In genomic region chr4:63846881-63847597, GRCm38 (mm10) we compare ENCODE assay signal across 16 mouse cellular contexts. TPM values are rescaled to one million over a fixed set of nuclear protein-coding genes. Genes with fewer than 3 reads are reported as not detected.
A peak's percentile ranks its signal among the peaks of the same experiment; 100 is the strongest.
DNase-seq lines count a peak whose midpoint lies in the region; ATAC-seq lines count a peak whose summit lies in the region.
"Had no signal": no experiment of that assay in that cellular context is flagged by ENCODE, and none has a peak within 500 bp of the region (broad histone marks: within the 10 kb centered on the region; RNA-seq: fewer than 3 reads in every experiment).

No protein-coding gene starts in this region.

- no peaks in the 10 kb centered on the region for H3K9me3 ChIP-seq in hindbrain, embryonic 16.5 days (ENCODE audit: control insufficient read depth, low read length)
- no peaks in the 10 kb centered on the region for H3K9me3 ChIP-seq in forebrain, embryonic 11.5 days (ENCODE audit: control insufficient read depth, low read length)
- H3K9me3 ChIP-seq in intestine, embryonic 15.5 days, result no peaks in the 10 kb centered on the region
- H3K9me3 ChIP-seq: heart, embryonic 12.5 days had no signal

- no peak overlapping the region for H3K4me3 ChIP-seq in hindbrain, embryonic 16.5 days (ENCODE audit: low read length)
- no peak overlapping the region for H3K4me3 ChIP-seq in forebrain, embryonic 11.5 days (ENCODE audit: low read depth, low read length)
- H3K4me3 ChIP-seq in intestine, embryonic 15.5 days (replicated peaks), result no peak overlapping the region
- H3K4me3 ChIP-seq: heart, embryonic 12.5 days had no signal

- no peak overlapping the region for H3K4me2 ChIP-seq in hindbrain, embryonic 16.5 days (ENCODE audit: low read length)
- no peak overlapping the region for H3K4me2 ChIP-seq in forebrain, embryonic 11.5 days (ENCODE audit: low read depth, low read length, severe bottlenecking)
- H3K4me2 ChIP-seq in intestine, embryonic 15.5 days (replicated peaks), result no peak overlapping the region
- H3K4me2 ChIP-seq: heart, embryonic 12.5 days had no signal

- 70% methylated on average over 3 of the region's 3 CpGs for WGBS in hindbrain, embryonic 16.5 days
- WGBS in forebrain, embryonic 11.5 days, result 82% methylated on average over 3 of the region's 3 CpGs
- 76% methylated on average over 3 of the region's 3 CpGs for WGBS in intestine, embryonic 15.5 days

- no peaks in the 10 kb centered on the region for H3K4me1 ChIP-seq in hindbrain, embryonic 16.5 days (ENCODE audit: control insufficient read depth, insufficient read depth, low read depth, low read length)
- no peaks in the 10 kb centered on the region for H3K4me1 ChIP-seq in forebrain, embryonic 11.5 days (replicated peaks; ENCODE audit: control insufficient read depth, insufficient read depth, low read length)
- H3K4me1 ChIP-seq in intestine, embryonic 15.5 days (replicated peaks), result no peaks in the 10 kb centered on the region; the same call in 1 of the 2 replicates
- H3K4me1 ChIP-seq: heart, embryonic 12.5 days had no signal

- H3K27ac ChIP-seq in hindbrain, embryonic 16.5 days (ENCODE audit: low read depth, low read length), result no peak overlapping the region
- no peak overlapping the region for H3K27ac ChIP-seq in forebrain, embryonic 11.5 days (ENCODE audit: low read depth, low read length)
- no peak overlapping the region for H3K27ac ChIP-seq in intestine, embryonic 15.5 days

- peak; percentile 58 for DNase-seq in CD4-positive helper T cell, adult 2 months (ENCODE audit: low read depth, low spot score)
- peak; percentile 22 for DNase-seq in cerebellum, adult 11 months
- peak; percentile 36 to 57 for DNase-seq in cerebellum, postnatal 25 days
- no peak for DNase-seq in forebrain, embryonic 11.5 days (ENCODE audit: low spot score)
- no peak for DNase-seq in lung, postnatal 25 days (ENCODE audit: low spot score)
- DNase-seq: gastrocnemius, postnatal 10 days; heart, postnatal 4 days; kidney, postnatal 10 days; thymus, postnatal 36 days had no signal

- no peak overlapping the region for H3K9ac ChIP-seq in hindbrain, embryonic 16.5 days (ENCODE audit: low read depth, low read length)
- H3K9ac ChIP-seq in forebrain, embryonic 11.5 days (ENCODE audit: low read length), result no peak overlapping the region
- H3K9ac ChIP-seq in intestine, embryonic 15.5 days, result no peak overlapping the region
- H3K9ac ChIP-seq: heart, embryonic 12.5 days had no signal

- no peaks in the 10 kb centered on the region for H3K27me3 ChIP-seq in hindbrain, embryonic 16.5 days (replicated peaks; ENCODE audit: control insufficient read depth, insufficient read depth, low read length)
- no peaks in the 10 kb centered on the region for H3K27me3 ChIP-seq in forebrain, embryonic 11.5 days (ENCODE audit: control insufficient read depth, insufficient read depth, low read length)
- H3K27me3 ChIP-seq in intestine, embryonic 15.5 days (replicated peaks), result no peaks in the 10 kb centered on the region

- H3K36me3 ChIP-seq in hindbrain, embryonic 16.5 days (ENCODE audit: control insufficient read depth, insufficient read depth, low read length), result no peaks in the 10 kb centered on the region
- no peaks in the 10 kb centered on the region for H3K36me3 ChIP-seq in forebrain, embryonic 11.5 days (ENCODE audit: control insufficient read depth, insufficient read depth, low read length)
- H3K36me3 ChIP-seq in intestine, embryonic 15.5 days, result no peaks in the 10 kb centered on the region
- H3K36me3 ChIP-seq: heart, embryonic 12.5 days had no signal

- peak; percentile 97 for ATAC-seq in megakaryocyte progenitor cell, adult 5-6 weeks (replicated peaks; ENCODE audit: poor library complexity)
- no peak for ATAC-seq in hindbrain, embryonic 16.5 days
- ATAC-seq in forebrain, embryonic 11.5 days (replicated peaks; ENCODE audit: low FRiP score), result no peak
- ATAC-seq in intestine, embryonic 15.5 days, result no peak
- ATAC-seq: forebrain, embryonic 14.5 days had no signal

RNA-seq across cellular contexts. Expression of gene Tnfsf8, which starts 14.1 kb away (rescaled TPM):
- total RNA-seq in megakaryocyte progenitor cell, adult 5-6 weeks (2015), result 0.81 and 1.3 TPM in 2 replicates
- total RNA-seq in megakaryocyte progenitor cell, adult 5-6 weeks (2017), result 0.58 and 1.2 TPM in 2 replicates
- 0.10 TPM in 1 of 2 replicates, not detected in the other for polyA plus RNA-seq in hindbrain, embryonic 16.5 days (2015; fragmentation: Nextera tagmentation; extraction: Ambion mirVana)
- not detected in 2 replicates for polyA plus RNA-seq in forebrain, embryonic 11.5 days (2014; fragmentation: Nextera tagmentation; extraction: Ambion mirVana)
- polyA plus RNA-seq in intestine, embryonic 15.5 days (2015; fragmentation: Nextera tagmentation; extraction: Ambion mirVana), result 0.04 and 0.06 TPM in 2 replicates
- total RNA-seq: heart, postnatal 4 days; left cerebral cortex, postnatal 10 days had no signal
- polyA plus RNA-seq: heart, embryonic 12.5 days; liver, embryonic 16.5 days had no signal

Comparison
In these comparisons a context has a peak if more than half of its experiments do, and no peak if none do; other contexts are left out.
1. DNase-seq: peak in CD4-positive helper T cell, adult 2 months (single experiment), cerebellum, adult 11 months (single experiment) and cerebellum, postnatal 25 days (2 of 2); none in forebrain, embryonic 11.5 days (single experiment) and lung, postnatal 25 days (single experiment).